Mouse (Mus musculus): ENCODE measurements around the gene Best2. TPM values are rescaled to one million over a fixed set of nuclear protein-coding genes. Genes with fewer than 3 reads are reported as not detected.

Best2 gene
- polyA plus RNA-seq, 1 experiment from 2014 or later = not detected

GRCm38 (mm10) chr8:84976763-84977434, 37.4 kb downstream of the Best2 start:
- peak overlapping the region; percentile 82 for H3K27ac ChIP-seq
- peak overlapping the region; percentile 68 for H3K4me3 ChIP-seq
- H3K4me1 ChIP-seq (replicated peaks) = peaks cover 70% of the 10 kb centered on the region
- no peak for DNase-seq (ENCODE audit: low spot score)
- peaks cover 37% of the 10 kb centered on the region for H3K36me3 ChIP-seq
- peaks cover 50% of the 10 kb centered on the region for H3K27me3 ChIP-seq (ENCODE audit: insufficient read depth, poor library complexity, severe bottlenecking)
- 2% methylated on average over 25 of the region's 25 CpGs for WGBS
- H3K9me3 ChIP-seq = no peaks in the 10 kb centered on the region

DNA sequence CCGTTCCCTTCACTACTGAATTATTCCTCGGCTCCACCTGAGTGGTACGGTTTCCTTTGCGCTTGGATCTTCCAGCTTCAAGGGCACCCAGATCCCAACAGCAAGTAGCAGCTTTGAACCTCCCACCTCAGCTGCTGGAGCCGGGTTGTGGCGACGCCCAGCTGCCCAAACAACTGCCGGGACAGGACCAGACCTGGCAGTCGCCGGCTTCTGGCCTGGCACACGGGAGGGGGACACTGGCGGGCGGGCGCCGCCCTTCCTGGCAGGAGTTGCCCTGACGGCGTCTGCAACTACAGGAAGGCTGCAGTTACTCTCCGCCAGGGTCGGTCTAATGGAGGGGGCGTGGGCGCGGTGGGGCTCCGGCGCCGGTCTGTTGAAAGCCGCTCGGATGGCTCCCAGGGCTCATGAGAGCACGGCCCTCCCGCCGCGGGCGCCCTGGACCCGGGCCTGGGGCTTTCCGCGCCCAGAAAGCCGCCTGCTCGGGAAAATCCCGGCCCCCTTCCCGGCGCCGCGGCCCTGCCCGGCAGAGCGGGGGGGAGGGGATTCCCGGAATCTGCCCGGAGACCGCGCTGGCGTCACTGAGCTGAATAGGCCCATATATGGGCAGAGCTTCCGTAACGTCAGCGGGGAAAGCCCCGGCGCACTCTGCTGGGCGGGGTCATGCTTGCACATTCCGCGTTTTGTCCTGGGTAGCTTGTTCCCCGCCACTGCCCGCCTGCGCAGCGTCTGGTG, 38.1 kb downstream of the Best2 start:
- Histone ChIP-seq H3K4me3 (peak overlapping the region; percentile 68), H3K36me3 (peaks cover 44% of the 10 kb centered on the region), H3K4me1 (replicated peaks) (peaks cover 68% of the 10 kb centered on the region), H3K27ac (peak overlapping the region; percentile 78), H3K9me3 (no peaks in the 10 kb centered on the region), H3K27me3 (ENCODE audit: insufficient read depth, poor library complexity, severe bottlenecking) (peaks cover 43% of the 10 kb centered on the region)
- WGBS = 1% methylated on average over 61 of the region's 61 CpGs
- DNase-seq (ENCODE audit: low spot score) = peak; percentile 95

- no peak overlapping the region for H3K27ac ChIP-seq
- peaks cover 36% of the 10 kb centered on the region for H3K27me3 ChIP-seq (ENCODE audit: insufficient read depth, poor library complexity, severe bottlenecking)
- peak overlapping the region; percentile 68 for H3K4me3 ChIP-seq
- peaks cover 68% of the 10 kb centered on the region for H3K4me1 ChIP-seq (replicated peaks)
- no peaks in the 10 kb centered on the region for H3K9me3 ChIP-seq
- H3K36me3 ChIP-seq = peaks cover 51% of the 10 kb centered on the region
- peak; percentile 66 for DNase-seq (ENCODE audit: low spot score)
- 27% methylated on average over 7 of the region's 7 CpGs for WGBS
Measured at GRCm38 (mm10) chr8:84975434-84975833, 38.9 kb downstream of the Best2 start.

DNA sequence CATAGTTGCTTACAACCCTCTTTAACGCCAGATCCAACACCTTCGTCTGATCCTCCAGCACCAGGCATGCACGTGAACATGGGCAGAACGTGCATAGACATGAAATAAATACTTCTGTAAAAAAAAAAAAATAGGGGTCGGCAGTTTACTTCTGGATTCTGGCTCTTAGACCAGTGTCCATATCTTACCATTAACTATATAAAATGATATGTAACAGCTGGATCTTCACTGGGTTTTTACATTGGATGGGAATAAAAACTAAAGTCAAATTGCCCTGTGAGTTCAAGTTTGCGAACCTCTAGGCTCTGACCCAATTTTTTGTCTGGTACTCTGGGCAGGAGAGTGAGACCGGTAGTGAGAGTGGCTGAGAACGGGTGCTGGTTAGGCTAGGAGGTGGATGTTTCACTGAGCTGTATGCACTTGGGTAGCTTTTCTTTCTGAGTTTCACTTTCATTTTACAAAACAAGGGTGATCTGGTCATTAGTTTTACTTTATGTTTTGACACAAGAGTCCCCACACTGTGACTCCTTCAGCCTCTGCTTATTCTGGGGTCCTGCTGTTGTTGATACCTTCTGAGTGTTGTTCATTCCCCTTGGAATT, 39.7 kb downstream of the Best2 start:
- Histone ChIP-seq H3K36me3 (peaks cover 51% of the 10 kb centered on the region), H3K27ac (no peak overlapping the region), H3K4me1 (replicated peaks) (peaks cover 63% of the 10 kb centered on the region), H3K9me3 (no peaks in the 10 kb centered on the region), H3K27me3 (ENCODE audit: insufficient read depth, poor library complexity, severe bottlenecking) (peaks cover 28% of the 10 kb centered on the region), H3K4me3 (no peak overlapping the region)
- WGBS = 84% methylated on average over 8 of the region's 8 CpGs
- no peak for DNase-seq (ENCODE audit: low spot score)

DNA sequence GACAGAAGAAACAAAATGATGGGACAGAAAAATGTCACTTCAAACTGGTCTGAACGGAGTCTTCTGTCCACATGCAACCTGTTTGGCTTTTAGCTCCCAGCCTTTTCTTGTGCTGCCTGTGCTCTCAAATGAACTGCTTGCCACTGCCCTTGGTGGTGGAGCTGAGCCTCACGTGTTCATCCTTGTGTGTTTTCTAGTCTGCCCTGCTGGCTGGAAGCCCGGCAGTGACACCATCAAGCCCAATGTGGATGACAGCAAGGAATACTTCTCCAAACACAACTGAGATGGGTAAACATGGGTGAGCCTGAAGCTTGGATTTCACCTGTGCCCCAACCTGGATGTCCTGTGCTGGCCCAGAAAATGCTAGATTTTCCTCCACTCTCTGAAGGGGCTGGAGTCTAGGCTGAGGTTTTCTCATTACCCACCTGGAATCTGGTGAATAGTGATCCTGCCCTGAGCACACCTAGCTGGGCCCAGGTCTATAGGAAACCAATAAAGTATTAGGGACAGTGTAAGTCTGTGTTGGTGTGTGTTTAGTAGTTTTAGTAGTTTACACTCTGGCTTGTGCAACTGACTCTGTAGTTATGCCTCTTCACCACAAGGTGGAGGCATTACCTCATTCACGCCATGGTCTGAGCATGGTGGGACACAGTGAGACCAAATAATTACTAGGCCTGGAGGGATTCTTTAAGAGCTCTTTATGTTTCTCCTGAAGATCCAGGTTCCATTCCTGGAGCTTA, 40.4 kb downstream of the Best2 start:
- no peak overlapping the region for H3K4me3 ChIP-seq
- no peak overlapping the region for H3K27ac ChIP-seq
- peaks cover 60% of the 10 kb centered on the region for H3K4me1 ChIP-seq (replicated peaks)
- H3K27me3 ChIP-seq (ENCODE audit: insufficient read depth, poor library complexity, severe bottlenecking) = peaks cover 21% of the 10 kb centered on the region
- peaks cover 51% of the 10 kb centered on the region for H3K36me3 ChIP-seq
- peak; percentile 46 for DNase-seq (ENCODE audit: low spot score)
- 67% methylated on average over 4 of the region's 4 CpGs for WGBS
- no peaks in the 10 kb centered on the region for H3K9me3 ChIP-seq

- no peak overlapping the region for H3K4me3 ChIP-seq
- H3K27me3 ChIP-seq (ENCODE audit: insufficient read depth, poor library complexity, severe bottlenecking) = peaks cover 12% of the 10 kb centered on the region
- H3K36me3 ChIP-seq = peaks cover 51% of the 10 kb centered on the region
Measured at GRCm38 (mm10) chr8:84973079-84973478, 41.3 kb downstream of the Best2 start.

DNA sequence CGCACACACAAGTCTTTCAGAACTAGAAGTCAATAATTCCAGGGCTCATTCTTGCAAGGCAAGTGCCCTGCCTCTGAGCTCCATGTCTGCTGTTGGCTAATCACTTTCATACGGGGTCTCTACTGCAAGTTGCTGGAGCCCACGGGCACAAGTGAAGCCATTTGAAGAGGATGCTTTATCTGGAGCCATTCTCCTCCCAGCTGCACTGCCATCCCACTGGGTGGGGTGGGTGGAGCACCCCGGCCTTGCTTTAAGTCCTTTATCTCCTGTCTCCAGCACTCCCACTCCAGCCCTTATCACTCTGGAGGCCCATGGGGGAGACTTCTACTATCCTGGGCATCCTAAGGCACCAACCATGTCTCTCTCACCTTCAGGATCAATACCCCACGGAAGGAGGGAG, 43.4 kb downstream of the Best2 start:
- H3K36me3 ChIP-seq = peaks cover 51% of the 10 kb centered on the region

More at GRCm38 (mm10) chr8:84973079-84973478, 41.3 kb downstream of the Best2 start:
- WGBS = 90% methylated on average over 1 of the region's 1 CpGs
- DNase-seq (ENCODE audit: low spot score) = no peak
- Histone ChIP-seq H3K4me1 (replicated peaks) (peaks cover 60% of the 10 kb centered on the region), H3K27ac (no peak overlapping the region), H3K9me3 (no peaks in the 10 kb centered on the region)

GRCm38 (mm10) chr8:84970135-84970790, 44.1 kb downstream of the Best2 start:
- Histone ChIP-seq H3K27me3 (ENCODE audit: insufficient read depth, poor library complexity, severe bottlenecking) (no peaks in the 10 kb centered on the region), H3K36me3 (peaks cover 48% of the 10 kb centered on the region), H3K4me1 (replicated peaks) (peaks cover 53% of the 10 kb centered on the region), H3K9me3 (no peaks in the 10 kb centered on the region), H3K4me3 (peak overlapping the region; percentile 89), H3K27ac (peak overlapping the region; percentile 99)
- WGBS = 14% methylated on average over 21 of the region's 21 CpGs
- DNase-seq (ENCODE audit: low spot score) = no peak

More for the DNA sequence above, 43.4 kb downstream of the Best2 start:
- DNase-seq (ENCODE audit: low spot score) = no peak
- 72% methylated on average over 5 of the region's 5 CpGs for WGBS
- H3K4me3 ChIP-seq = peak overlapping the region; percentile 89
- H3K27ac ChIP-seq = peak overlapping the region; percentile 99
- no peaks in the 10 kb centered on the region for H3K9me3 ChIP-seq
- no peaks in the 10 kb centered on the region for H3K27me3 ChIP-seq (ENCODE audit: insufficient read depth, poor library complexity, severe bottlenecking)
- peaks cover 53% of the 10 kb centered on the region for H3K4me1 ChIP-seq (replicated peaks)

DNA sequence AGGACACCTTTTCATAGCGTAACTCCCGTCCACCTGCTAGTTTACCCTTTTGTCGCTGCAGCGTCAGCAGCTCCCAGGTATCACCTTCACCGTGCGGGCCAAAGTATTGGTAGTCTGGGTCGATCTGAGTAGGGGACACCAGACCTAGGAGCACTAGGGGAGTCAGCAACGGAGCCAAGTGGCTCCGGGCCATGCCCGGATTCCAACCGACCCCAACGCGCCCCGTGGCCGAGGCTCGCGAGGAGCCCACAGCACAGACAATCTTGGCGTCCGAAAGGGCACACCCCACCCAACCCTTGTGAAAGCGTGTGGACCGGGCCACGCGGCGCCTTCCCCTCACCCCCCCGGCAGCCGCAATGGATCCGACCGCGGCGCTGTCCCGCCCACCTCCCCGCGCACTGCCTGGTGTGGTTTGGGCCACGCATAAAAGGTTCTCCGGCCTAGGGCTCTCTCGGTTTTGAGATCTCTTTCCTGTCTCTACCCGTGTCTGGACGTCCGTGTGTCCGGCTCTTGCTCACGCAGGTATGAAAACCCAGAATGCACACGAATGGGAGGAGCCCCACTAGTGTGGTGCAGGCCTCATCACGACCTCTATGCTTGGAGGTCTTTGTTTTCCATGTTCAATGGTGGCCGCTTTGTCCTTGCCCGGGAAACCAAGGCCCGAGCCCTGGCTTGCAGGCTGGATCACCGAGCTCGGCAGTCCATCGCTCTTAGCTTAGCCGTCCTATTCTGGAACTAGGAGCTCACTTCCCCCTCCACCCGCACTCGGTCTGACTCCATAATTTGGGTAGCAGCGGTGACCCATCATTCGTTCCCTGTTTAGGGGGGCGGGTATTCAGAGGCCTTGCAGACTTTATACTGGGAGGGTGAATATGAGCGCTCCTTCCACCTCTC, 44.8 kb downstream of the Best2 start, which contains the start of the genes Gm49661, Prdx2 and Rnaseh2a:
TSS of gene Gm49661 (minus strand) at position 193 of the 894 bp plus-strand sequence.
TSS of gene Prdx2 (plus strand) at position 347 of the 894 bp plus-strand sequence.
TSS of gene Rnaseh2a (minus strand) at position 527 of the 894 bp plus-strand sequence.
- no peaks in the 10 kb centered on the region for H3K27me3 ChIP-seq (ENCODE audit: insufficient read depth, poor library complexity, severe bottlenecking)
- under 1% methylated on average over 56 of the region's 56 CpGs for WGBS
- peaks cover 55% of the 10 kb centered on the region for H3K4me1 ChIP-seq (replicated peaks)
- peaks cover 40% of the 10 kb centered on the region for H3K36me3 ChIP-seq
- peak within 1 kb of the TSS; percentile 89 for H3K4me3 ChIP-seq
- no peaks in the 10 kb centered on the region for H3K9me3 ChIP-seq
- peak; percentile 87 for DNase-seq (ENCODE audit: low spot score)
- H3K27ac ChIP-seq = peak within 1 kb of the TSS; percentile 99

DNA sequence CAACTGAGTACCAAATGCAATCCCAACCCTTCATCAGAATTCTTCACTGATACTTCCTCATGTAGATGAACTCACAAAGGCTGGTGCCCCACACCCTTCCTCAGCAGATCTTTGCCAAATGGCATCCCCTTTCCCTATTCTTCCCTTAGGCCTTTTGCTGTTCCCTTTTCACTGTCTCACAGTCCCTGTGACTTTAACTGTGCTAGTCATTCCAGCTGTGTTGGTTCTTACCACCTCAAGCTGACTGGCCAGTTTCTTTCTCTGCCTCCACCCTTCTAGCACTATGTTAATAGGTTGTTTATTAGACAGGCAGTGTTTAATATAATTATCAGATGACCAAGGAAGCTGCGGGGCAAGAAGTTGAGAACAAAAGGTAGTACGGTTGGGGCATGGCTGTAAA, 45.7 kb downstream of the Best2 start:
- no peaks in the 10 kb centered on the region for H3K9me3 ChIP-seq
- no peaks in the 10 kb centered on the region for H3K27me3 ChIP-seq (ENCODE audit: insufficient read depth, poor library complexity, severe bottlenecking)
- H3K27ac ChIP-seq = peak overlapping the region; percentile 99
- DNase-seq (ENCODE audit: low spot score) = no peak
- WGBS = 24% methylated on average over 2 of the region's 2 CpGs
- peaks cover 55% of the 10 kb centered on the region for H3K4me1 ChIP-seq (replicated peaks)
- peaks cover 38% of the 10 kb centered on the region for H3K36me3 ChIP-seq
- H3K4me3 ChIP-seq = peak overlapping the region; percentile 89
